Mouse (Mus musculus) gastrocnemius, adult 8-10 months (tissue): ENCODE results near the gene Sulf2. TPM values are rescaled to one million over a fixed set of nuclear protein-coding genes. Genes with fewer than 3 reads are reported as not detected.

ENCODE experiments used
- DNase-seq, 2 experiments: peaks; one replicate each; pipeline ENCODE4 v3.0.0; 2022; ENCODE audit warnings: low spot score in 2 of 2
- total RNA-seq, 4 experiments: library from RNA; stranded (reverse); gene quantifications; 2 replicates each; pipeline ENCODE4 v1.2.4; 2022

The Sulf2 gene
- total RNA-seq, 4 experiments from 2014 or later, result 6.0 to 9.9 (median 7.1) TPM

DNA sequence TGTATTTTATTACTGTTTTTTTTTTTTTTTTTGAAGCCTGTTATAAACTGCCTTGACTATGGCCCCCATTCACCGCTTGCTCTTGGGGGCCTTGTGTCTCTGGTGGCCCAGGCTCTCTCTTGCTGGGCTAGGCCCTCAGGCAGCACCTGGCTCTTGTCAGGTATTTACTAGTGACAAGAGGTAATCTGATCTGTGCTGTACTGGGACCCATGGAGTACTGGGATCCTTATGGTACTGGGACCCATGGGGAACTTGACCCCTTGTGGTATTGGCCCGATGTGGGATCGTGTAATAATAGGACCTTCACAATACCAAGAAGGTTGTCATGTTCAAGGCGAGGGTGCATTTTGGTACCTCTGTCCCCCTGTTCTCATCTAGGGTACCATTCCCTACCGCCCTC, 4.9 kb downstream of the Sulf2 start:
- DNase-seq, result no peak

DNA sequence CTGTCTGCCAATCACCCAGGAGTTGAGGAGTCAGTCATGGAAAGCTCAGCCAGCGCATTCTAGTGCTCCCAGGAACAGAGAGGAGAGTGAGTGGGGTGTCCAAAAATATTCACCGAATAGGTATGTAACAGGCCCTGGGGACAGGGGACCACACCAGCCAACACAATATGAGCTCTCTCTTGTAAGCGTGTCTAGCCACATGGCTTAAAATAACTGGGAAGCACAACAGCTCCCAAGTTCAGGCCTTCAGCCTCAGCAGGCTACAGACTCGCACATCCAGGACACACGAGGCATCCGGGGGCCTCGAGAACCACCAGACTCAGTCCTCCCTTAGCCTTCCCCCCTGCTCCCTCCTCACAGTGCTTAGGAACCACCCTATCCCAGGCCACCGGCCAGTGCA, 6.0 kb downstream of the Sulf2 start:
- no peak for DNase-seq

DNA sequence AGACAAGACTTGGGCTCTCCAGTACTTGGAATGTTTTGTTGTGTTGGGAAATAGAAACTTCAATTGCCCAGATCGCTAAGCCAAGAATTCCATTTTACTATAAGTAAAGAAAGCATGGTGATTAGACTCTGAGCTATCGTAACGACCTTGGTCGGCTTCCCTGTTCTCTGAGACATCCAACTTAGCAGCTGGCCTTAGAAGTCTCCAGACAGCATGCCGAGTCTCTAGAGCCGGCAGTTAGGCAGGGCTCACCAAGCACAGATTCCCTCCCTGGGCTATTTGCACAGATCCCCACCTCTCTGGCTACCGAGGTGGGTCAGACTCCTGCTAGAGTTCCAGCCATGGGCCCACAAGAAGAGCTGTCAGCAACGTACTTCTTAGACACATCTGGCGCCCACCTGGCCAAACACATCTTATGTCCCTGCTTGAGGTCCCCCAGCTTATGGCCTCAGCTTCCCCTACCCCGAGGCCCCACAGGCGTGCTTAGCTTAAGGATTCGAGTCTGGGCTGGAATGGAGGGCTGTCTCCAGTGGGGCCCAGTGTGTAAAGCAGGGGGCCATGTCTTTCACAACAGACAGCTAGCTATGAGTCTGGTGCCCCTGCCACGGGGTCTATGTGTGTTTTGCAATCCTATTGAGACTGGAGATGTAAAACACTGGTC, 6.7 kb downstream of the Sulf2 start:
- no peak for DNase-seq

DNA sequence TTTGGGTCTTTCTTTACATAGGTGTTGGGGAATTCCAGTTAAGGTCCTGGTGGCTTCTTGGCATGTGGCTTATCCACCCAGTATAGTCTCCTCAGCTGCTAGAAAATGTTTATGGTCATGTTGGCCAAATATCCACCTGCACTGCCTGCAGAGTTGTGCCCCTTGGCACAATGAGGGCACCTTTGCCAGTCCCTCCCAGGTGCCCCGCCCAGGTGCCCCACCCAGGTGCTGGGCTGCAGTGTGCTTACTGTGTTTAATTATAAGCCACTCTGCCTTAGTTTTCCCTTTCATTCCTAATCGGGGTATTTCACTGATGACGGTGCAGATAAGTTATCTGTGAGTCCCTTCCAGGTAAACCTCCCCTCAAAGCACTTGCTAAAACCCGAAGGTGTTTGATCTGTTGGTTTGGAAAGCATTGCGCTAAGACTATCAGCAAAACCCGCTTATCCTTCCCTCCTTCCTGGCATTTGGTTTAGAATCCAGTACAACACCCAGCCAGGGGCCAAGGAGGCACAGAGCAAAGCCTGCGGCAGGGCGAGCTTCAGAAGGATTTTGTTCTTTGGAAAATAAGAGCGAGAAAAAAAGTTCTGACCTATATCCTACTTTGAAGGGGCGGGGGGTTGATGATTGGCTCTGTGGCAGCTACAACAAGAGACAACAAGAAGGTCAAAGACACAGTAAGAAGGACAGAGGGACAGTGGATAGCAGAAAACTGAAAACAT, 7.4 kb downstream of the Sulf2 start:
- DNase-seq, result no peak

DNA sequence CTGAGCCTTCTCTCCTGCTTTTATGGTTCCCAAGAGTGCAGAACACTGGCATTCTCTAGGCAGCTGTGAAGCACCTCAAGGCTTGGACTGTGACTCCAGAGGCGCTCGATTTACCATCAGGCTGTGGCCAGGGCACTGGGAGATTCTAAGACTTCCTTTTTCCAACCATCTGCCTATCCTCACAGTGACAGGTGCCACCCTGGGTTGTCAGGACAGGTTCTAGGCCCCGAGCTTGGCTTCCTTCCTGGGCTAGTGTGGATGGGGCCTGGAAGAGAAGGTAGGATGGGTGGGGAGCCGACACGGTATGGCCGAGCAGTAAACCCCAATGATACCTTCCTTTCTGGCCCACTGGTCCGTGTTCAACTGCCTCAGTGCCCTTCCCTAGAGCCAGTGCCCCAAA, 9.0 kb downstream of the Sulf2 start:
- DNase-seq, result no peak

DNA sequence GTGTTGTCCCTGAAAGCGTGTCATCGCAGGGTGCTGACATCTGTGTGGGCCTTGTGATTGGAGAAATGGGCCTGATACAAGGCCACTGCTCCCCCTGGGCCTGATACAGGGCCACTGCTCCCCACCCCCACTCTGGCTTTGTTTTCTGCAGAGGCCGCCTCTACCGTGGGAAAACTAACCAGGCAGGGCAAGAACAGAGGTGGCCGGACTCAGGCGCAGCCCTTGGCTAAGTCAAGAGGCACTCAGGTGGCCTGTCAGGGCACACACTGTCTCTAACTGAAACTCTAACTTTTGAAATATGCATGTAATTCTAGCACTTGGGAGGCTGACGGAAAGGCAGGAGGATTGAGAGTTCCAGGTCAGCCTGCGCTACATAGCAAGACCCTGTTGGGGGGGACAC, 10.4 kb downstream of the Sulf2 start:
- no peak for DNase-seq

DNA sequence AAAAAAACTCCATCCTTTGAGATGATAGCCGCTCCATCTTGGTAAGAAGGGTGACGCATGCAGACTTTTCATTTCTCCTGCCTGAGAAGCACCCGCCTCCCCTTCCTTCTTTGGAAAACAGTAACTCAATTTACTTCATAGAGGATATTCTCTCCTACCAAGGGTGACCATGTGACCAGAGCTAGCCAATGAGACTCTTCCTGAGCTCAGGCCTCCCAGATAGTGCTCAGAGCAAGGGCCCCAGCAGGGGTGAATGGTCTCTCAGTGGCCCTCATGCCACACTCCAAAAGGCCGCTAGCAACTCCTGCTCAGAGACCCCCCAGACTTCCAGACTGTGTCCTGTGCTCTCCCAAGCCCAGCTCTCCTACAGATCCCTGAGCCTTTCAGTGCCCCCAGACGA, 11.6 kb downstream of the Sulf2 start:
- no peak for DNase-seq

DNA sequence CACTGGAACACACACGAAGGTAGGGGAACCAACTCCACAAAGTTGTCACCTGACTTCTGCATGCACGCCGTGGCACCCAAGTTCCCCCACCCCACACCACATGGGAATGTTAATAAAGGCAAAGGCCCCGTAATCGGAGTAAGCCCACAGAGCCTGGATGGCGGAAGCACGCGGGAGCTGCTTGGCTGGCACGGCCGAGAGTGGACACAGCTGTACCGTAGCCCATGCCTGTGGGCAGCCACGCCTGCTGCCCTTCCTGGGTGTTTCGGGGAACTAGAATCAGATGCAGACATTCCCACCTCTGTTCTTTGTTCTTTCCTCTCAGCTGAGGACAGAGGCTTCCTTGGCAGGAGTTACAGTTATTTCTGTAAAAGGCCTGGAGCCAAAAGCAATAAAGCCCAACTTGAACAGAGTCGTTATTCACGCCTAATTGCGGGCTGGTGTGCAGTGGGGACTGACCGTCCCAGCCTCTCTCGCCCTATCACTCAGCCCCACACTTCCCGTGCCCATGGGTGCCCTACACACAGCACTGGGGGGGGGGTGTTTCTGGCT, 12.8 kb downstream of the Sulf2 start:
- DNase-seq, result no peak

DNA sequence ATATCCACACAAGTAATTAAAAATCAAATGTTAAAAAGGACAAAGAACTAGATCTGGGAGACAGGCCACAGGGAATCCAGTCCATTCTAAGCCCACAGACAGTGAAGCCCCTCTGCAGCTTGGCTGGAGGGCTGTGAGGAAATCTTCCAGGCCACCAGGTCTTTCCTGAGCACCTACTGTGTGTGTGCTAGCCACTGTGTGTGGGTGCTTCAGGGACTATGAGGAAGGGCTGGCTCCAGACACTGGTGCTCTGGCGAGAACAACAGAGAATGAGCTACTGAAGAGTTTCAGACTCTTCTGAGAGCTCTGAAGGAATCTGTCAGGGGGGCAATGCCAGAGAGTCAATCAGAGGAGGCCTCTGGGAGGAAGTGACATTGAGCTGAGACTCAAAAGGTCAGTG, 13.6 kb downstream of the Sulf2 start:
- no peak for DNase-seq

DNA sequence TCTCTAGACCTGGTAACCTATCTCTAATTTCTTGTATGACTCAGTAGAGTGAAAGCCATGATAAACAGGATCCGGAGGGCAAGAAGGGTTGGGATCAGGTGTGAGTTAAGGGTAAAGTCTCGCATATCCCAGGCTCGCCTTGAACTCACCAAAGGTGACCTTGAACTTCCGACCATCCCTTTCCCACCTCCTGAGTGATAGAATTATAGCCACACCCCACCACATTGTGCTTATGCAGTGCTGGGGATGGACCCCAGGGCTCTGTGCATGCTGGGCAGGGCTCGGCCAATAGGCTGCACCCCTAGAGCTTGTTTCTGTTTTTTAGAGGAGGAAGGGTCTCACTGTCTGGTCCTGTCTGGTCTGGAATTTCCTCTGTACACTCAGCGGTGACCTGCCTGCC, 14.4 kb downstream of the Sulf2 start:
- DNase-seq, result no peak

DNA sequence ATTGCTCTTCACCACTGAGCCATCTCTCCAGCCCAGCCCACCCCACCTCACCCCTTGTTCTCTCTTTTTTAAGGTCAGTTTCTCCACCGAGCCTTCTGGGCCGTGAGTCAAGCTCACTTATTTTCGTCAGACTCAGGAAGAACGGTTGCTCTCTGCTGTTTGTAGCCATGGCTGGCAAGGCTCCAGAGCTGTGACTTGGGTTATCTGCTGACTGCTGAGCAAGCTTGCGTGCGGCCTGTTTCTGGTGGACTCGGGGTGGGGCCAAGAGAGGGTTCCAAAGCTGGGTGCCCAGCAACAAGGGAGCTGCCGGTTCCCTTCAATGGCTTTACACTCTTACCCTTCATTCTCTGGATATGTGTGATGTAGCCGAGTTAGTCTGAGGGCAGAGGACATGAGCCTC, 15.0 kb downstream of the Sulf2 start:
- DNase-seq, result peak; percentile 56 to 68

DNA sequence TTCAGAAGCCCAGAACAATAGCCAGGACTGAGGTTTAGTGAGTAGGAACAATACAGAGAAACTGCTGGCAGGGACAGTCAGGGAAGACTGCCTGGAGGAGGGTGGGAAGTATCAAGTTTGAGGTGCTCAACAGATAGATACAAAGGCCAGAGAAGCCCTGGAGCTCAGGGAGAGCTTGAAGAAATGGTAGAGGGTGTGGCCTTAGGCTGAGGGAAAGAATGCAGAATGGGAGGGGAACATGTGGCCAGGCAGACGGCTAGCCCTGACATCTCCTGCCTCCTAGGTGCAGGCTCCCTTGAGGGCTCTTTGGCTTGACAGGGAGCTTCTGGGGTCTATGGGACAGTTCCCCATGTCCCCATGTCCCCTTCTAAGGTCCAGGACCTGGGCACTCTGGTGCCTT, 17.2 kb downstream of the Sulf2 start:
- DNase-seq, result no peak

DNA sequence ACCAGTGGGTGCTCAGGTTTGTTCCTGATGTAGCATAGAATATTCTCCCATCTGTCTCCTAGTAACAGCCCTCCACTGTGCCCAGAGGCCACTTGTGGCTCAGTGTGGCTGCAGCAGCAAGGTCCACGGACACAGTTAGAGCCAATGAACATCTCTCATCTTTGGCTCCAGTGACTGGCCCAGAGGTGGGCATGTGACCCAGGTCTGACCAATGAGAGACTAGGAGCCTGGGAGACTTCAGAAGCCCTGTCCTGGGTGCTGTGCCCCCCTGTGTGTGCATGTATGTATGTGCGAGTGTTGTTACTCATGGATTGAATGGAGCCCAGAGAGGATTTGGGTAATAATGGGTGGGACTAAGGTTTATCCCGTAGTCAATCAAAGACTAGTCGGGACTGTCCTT, 18.0 kb downstream of the Sulf2 start:
- DNase-seq, result no peak

DNA sequence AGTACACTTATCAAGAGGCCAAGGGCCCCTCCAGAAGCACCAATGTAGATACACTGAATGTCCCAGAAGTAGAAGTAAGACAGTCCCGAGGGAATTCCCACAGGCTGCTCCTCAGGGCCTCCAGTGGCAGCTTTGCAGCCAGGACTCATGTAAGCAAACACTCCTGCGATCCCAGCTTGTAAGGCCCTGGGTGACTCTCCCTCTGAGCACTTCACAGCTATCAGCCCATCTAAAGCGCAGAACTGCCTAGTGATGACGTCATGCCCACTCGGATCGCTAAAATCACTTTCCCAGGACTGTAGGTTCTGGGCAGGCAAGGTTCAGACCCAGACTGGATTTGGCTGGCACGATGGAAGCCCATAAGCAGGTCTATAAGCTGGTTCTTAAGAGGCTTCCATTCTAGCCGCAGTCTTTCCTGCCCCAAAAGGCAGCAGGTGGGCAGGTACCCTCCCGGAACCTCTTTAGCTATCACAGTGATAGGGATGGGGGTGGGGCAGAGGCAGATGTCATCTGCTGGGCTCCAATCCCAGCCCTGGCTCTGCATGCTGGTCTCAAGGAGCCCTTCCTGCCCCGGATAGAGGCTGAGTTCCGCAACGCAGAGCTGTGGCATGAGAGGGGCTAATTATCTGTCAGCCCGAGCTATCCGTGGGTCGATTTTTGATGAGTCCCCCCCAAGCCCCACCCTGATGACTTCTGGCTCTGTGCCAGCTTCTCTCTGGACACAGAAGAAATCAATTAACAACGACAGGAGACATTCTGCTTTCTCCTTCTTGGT, 19.6 kb downstream of the Sulf2 start:
- DNase-seq, result no peak

DNA sequence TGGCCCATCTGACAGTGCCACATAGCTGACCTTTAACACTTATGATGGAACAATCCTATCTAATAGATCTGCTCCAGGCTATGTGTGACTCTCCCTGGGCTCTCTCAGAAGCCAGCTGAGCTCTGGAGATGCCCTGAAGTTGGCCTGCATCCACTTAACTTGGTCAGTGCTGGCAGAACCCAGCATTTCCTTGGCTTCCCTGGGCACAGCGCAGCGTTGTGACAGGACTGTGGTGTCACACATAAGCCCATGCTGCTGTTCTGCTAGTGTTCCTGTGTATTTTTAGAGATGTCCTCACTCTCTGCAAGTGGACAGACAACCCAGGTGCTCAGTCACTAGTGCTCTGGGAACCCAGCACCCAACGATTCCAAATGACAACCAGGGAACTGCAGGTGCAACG, 26.7 kb downstream of the Sulf2 start:
- DNase-seq, result no peak

DNA sequence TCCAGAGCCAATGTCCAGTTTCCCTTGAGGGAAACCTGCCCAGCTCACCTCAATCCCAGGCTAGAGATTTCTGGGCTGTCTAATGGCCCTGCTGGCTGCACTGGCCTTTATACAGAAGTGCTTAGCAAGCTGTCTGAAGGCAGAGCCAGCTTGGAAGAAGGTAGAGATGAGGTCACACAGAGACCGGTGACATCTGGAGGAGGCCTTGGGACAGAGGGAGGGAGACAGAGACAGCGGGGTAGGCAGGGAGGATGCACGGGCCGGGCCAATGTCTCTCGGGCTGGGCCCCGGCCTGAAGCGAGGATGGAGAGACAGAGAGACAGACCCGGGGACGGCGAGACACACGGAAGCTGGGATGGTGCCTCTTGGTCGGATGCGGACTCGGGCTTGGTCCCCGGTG, 27.4 kb downstream of the Sulf2 start:
- no peak for DNase-seq

DNA sequence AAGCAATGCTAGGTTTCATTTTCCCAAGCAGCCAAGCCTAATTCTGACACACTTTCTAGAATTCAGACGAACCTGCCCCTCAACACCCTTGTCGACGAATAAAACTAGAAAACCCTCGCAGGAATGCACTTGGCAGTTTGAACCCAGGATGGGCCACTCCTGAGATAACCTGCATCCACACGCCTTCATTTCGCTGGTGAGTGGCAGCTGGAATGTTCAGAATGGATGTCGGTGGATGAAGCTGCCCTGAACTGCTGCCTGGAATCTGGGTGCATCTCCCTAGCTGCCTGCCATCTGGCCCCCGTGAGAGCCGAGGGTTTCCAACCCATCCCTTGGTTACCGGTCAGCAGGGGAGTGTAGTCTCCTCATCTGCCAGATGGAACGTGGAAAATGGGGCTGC, 29.1 kb downstream of the Sulf2 start:
- DNase-seq, result no peak

DNA sequence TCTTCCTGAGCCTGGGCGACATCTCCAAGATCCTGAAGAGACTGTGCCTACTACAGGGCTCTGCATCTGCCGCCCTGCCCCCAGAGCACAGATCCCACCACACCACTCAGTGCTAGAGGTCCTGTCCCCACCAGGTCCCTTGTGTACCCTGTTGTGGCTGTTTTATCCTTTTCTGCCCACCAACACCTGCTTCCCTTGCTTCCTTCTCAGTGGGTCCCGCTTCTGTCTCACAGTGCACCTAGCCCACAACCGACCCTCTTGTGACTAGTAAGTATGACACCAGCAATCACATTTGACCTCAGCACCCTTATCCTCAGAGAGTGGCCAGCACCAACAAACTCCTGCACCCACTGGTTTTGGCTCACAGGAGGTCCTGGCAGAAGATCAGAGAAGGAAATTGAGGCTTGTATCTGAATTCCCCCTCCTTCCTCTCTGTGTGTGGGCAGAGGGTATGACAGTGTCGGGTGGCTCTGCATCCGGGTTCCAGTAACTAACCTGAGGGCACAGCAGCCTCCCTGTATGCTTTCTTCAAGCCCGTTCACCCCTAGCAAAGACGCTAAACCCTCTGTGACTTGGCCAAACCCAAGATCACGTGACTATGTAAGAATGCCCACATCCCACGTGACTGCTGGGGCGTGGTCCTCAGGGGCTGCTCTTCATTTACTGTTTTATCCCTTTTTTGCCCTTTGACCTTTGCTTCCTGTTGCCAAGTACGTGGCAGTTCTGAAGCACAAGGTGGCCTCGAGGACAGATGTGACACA, 29.8 kb downstream of the Sulf2 start:
- no peak for DNase-seq

DNA sequence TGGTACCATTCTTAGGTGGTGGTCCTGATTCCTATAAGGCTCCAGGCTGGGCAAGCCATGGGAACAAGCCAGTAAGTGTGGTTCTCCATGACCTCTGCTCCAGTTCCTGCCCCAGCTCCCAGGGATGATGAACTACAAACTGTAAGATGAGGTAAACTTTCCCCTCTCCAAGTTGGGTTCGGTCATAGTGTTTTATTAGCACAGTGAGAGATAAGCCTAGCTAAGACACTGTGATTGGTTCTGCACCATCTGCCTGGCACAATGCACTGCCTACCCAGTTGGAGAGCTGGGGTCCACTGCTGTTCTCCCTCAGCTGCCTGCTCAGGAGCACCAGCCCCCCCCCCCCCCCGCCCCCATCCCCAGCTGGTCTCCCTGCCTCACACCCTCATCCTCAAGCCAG, 30.4 kb downstream of the Sulf2 start:
- no peak for DNase-seq

DNA sequence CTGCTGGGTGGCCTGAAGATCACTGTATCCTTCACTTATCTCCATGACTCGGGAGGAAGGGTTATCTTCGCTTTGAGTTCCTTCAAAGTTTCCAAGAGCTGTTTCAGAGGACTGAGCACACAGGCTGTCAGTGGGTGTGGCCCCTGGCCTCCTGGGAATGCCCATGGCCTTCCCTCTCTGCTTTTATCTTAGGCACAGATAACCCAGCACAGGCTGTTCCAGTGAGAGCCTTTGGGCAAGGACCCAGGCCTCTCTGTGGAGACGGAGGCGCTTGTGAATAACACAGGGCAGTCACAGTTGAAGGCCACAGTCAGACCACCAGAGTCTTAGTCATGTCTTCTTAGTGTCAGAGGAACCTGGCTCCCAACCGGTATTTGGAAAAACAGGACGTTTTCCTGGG, 32.7 kb downstream of the Sulf2 start:
- DNase-seq, result peak; percentile 23 to 27

DNA sequence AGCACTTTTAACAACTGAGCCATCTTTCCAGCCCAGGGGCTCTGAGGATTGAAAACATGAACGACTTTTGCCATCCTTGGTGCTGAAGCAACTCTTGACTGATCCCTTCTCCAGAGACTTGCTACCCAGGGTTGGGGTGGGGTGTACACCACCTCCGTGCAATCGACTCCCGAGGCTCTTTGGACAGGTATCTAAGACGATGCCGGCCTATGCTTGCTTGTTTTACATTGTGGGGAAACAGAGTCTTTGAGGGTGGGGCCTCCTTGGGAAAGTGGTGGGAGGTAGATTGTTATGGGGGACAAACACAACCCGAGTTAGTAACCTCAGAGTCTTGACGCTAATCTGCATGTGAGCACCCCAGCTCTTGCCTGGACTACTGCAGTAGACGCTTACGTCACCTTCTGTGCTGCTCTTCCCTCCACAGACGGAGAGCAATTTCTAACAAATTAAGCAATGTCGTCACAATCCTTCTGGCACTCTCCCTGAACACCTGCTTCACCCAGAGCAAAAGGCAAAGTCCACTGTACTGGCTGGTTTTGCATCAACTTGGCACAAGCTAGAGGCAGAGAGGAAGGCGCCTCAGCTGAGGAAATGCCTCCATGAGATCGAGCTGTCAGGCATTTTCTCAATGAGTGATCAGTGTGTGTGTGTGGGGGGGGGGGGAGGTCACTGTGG, 33.6 kb downstream of the Sulf2 start:
- DNase-seq, result no peak
